ENCODE assay signal across 10 mouse cellular contexts in the genomic region with DNA sequence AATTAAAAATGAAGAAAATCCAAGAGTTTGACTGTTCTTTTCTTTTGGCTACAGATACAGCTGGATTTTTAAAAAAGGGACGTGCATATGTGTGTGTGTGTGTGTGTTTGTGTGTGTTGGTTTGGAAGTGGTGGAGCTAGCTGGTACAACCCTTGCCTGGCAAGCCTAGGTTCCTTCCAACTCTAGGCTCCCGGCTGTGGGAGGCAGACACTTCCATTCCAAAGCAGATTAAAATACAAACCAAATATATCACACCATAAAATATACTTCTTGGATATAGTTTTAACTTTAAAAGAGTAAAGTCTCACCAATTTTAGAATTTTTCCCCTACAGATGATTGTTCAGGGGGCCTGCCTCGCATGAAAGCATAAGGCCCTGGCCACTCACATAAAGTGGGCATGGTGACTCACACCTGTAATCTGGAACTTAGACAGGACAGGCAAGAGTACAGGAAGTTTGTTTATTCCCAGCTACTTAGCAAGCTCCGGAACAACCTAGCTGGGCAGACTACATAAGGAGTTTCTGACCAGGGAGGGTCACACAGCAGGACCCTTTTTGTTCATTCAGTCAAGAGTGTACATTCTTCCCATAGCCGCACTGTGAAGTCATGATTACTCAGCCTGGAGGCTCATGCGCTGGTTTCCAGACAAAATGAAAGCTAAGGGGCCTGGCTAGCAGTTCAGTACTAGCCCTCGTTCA. TPM values are rescaled to one million over a fixed set of nuclear protein-coding genes. Genes with fewer than 3 reads are reported as not detected.
DNase-seq lines count a peak whose midpoint lies in the region; ATAC-seq and TF ChIP-seq lines count a peak whose summit lies in the region.
"Had no signal": no experiment of that assay in that cellular context is flagged by ENCODE, and none has a peak within 500 bp of the region (broad histone marks: within the 10 kb centered on the region; RNA-seq: fewer than 3 reads in every experiment).

No protein-coding gene starts in this region.

- no peaks in the 10 kb centered on the region for H3K9me3 ChIP-seq in kidney, postnatal 0 days (replicated peaks; ENCODE audit: low read length)
- H3K9me3 ChIP-seq in heart, embryonic 15.5 days (replicated peaks), result no peaks in the 10 kb centered on the region
- H3K9me3 ChIP-seq: forebrain, embryonic 13.5 days had no signal

- peaks cover 13% of the 10 kb centered on the region for H3K36me3 ChIP-seq in kidney, postnatal 0 days (ENCODE audit: insufficient read depth, low read length)
- H3K36me3 ChIP-seq in heart, embryonic 15.5 days, result no peaks in the 10 kb centered on the region

- 0 out of 2 replicates have a peak, but pooled peaks cover 3% of the 10 kb centered on the region for H3K4me1 ChIP-seq in kidney, postnatal 0 days (replicated peaks; ENCODE audit: insufficient read depth, low read length)
- peaks cover 17% of the 10 kb centered on the region for H3K4me1 ChIP-seq in heart, embryonic 15.5 days (replicated peaks)

- DNase-seq in kidney, postnatal 0 days (ENCODE audit: low spot score), result peak; percentile 30
- no peak for DNase-seq in kidney, adult 18-20 months
- peak; percentile 95 for DNase-seq in R1 (ENCODE audit: low read depth, low spot score)
- DNase-seq in mesoderm, embryonic 11.5 days (ENCODE audit: low read depth, low spot score), result peak; percentile 54
- DNase-seq in thymus, adult 18-20 months, result no peak
- no peak for DNase-seq in adrenal gland, postnatal 4 days (ENCODE audit: low spot score in 2 of 2)
- DNase-seq: kidney, adult 9 months; right cerebral cortex, postnatal 25 days had no signal

- no peak overlapping the region for H3K9ac ChIP-seq in kidney, postnatal 0 days (ENCODE audit: low read depth, low read length)
- no peak overlapping the region for H3K9ac ChIP-seq in heart, embryonic 15.5 days
- H3K9ac ChIP-seq: forebrain, embryonic 13.5 days had no signal

- no peaks in the 10 kb centered on the region for H3K27me3 ChIP-seq in kidney, postnatal 0 days (ENCODE audit: insufficient read depth, low read length)
- no peaks in the 10 kb centered on the region for H3K27me3 ChIP-seq in heart, embryonic 15.5 days
- H3K27me3 ChIP-seq: forebrain, embryonic 13.5 days had no signal

- ATAC-seq in kidney, postnatal 0 days (replicated peaks; ENCODE audit: low FRiP score, low read depth), result no peak
- peak; percentile 75 for ATAC-seq in heart, embryonic 15.5 days (replicated peaks; ENCODE audit: insufficient number of reproducible peaks, insufficient read depth, low FRiP score, low read depth)
- ATAC-seq: forebrain, embryonic 13.5 days had no signal

- WGBS in kidney, postnatal 0 days, result 68% methylated on average over 7 of the region's 7 CpGs
- WGBS in heart, embryonic 15.5 days, result 35% methylated on average over 7 of the region's 7 CpGs

- H3K27ac ChIP-seq in kidney, postnatal 0 days, result peak overlapping the region; percentile 52
- peak overlapping the region; percentile 82 for H3K27ac ChIP-seq in heart, embryonic 15.5 days
- H3K27ac ChIP-seq: forebrain, embryonic 13.5 days had no signal

- H3K4me3 ChIP-seq in kidney, postnatal 0 days (replicated peaks; ENCODE audit: low read depth, low read length), result no peak overlapping the region
- no peak overlapping the region for H3K4me3 ChIP-seq in heart, embryonic 15.5 days
- H3K4me3 ChIP-seq: forebrain, embryonic 13.5 days had no signal

- no peak overlapping the region for H3K4me2 ChIP-seq in kidney, postnatal 0 days (ENCODE audit: low read length)
- peak overlapping the region; percentile 26 for H3K4me2 ChIP-seq in heart, embryonic 15.5 days
- H3K4me2 ChIP-seq: forebrain, embryonic 13.5 days had no signal

- TF ChIP-seq CTCF in kidney, postnatal 0 days (IDR thresholded peaks at IDR 0.05; ENCODE audit: low read depth), result no peak

RNA-seq across cellular contexts. Expression of a gene that starts 37.4 kb away (rescaled TPM):
- polyA plus RNA-seq in kidney, postnatal 0 days (2015; fragmentation: Nextera tagmentation; extraction: Ambion mirVana), result 222 and 249 TPM in 2 replicates
- 74.3 and 82.1 TPM in 2 replicates for polyA plus RNA-seq in heart, embryonic 15.5 days (2015; fragmentation: Nextera tagmentation; extraction: Ambion mirVana)
- 100 to 1,000 TPM; 109 to 120 TPM for total RNA-seq in adrenal gland, postnatal 4 days (2021)

RNA-seq across cellular contexts. Expression of a gene that starts 37.5 kb away (rescaled TPM):
- 28.6 and 31.2 TPM in 2 replicates for polyA plus RNA-seq in kidney, postnatal 0 days (2015; fragmentation: Nextera tagmentation; extraction: Ambion mirVana)
- 16.1 and 18.1 TPM in 2 replicates for polyA plus RNA-seq in heart, embryonic 15.5 days (2015; fragmentation: Nextera tagmentation; extraction: Ambion mirVana)
- 10 to 100 TPM; 21.6 to 22.0 TPM for total RNA-seq in adrenal gland, postnatal 4 days (2021)

Comparison
In these comparisons a context has a peak if more than half of its experiments do, and no peak if none do; other contexts are left out.
1. DNase-seq: peak in kidney, postnatal 0 days (single experiment), R1 (single experiment) and mesoderm, embryonic 11.5 days (single experiment); none in kidney, adult 18-20 months (single experiment), thymus, adult 18-20 months (0 of 2) and adrenal gland, postnatal 4 days (0 of 2).